Mouse (Mus musculus): ENCODE measurements around the gene Gpr137.

DNA sequence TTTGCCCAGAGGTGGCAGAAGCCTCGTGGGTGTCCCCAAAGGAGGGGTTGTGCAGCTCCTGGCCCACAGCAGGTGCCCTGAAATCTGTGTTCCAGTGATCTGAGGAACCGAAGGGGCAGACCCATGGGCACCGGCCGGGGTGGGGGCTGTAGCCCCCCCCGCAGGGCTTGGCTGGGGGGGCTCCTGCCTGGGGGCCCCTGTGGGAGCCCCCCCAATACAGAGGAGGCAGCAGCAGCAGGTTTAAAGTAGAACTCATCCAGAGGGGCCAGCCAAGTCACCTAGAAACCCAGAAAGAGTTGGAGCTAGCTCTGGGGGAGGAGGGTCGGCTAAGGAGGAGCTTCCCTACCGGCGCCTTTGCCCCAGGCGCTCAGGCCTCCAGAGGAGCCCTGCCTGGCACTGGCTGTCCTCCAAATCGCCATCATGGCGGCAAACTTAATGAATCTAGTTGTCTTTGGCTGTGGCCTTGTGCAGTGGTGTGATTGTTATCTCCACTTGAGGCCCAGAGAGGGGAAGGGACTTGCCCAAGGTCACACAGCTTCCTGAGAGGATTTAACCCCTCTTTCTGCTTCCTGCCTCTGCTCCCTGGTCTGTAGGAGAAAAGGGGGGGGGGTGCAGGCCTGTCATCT is 28.3 kb upstream of the Gpr137 start:
- TF ChIP-seq CTCF (IDR thresholded peaks at IDR 0.05; ENCODE audit: borderline replicate concordance, insufficient read depth, low read depth, low read length) (no peak), POLR2A (IDR thresholded peaks at IDR 0.05; ENCODE audit: borderline replicate concordance, insufficient read depth, low read length) (no peak)

All from cerebellum, adult 2 months (tissue).